Mouse (Mus musculus) ES-E14 (cell line): ENCODE measurements around the gene Pnpla5. TPM values are rescaled to one million over a fixed set of nuclear protein-coding genes. Genes with fewer than 3 reads are reported as not detected.

Experiments used
- DNase-seq: peaks from one replicate; pipeline ENCODE4 v3.0.0-alpha.2; 2013; ENCODE audit warnings: low read depth, low spot score
- H3K27ac ChIP-seq: 2 replicates; pipeline ENCODE4 v1.5.1; 2012; ENCODE audit warnings: low read depth, mild to moderate bottlenecking, low read length, moderate library complexity, mixed read lengths; ENCODE audit not compliant: poor library complexity, insufficient read depth, severe bottlenecking
- H3K36me3 ChIP-seq: 2 replicates; pipeline ENCODE4 v1.6.1; 2012; ENCODE audit warnings: mild to moderate bottlenecking, low read length, moderate library complexity, mixed read lengths; ENCODE audit not compliant: control insufficient read depth, poor library complexity, insufficient read depth, severe bottlenecking
- H3K4me1 ChIP-seq, 2 experiments: fragments of 150-350 bp in 1 of 2; sonication (generic) in 1 of 2; 2 replicates each; pipeline ENCODE4 v1.6.1; 2012; ENCODE audit warnings: low read length in 2 of 2, mild to moderate bottlenecking in 1 of 2, mixed read lengths in 1 of 2; ENCODE audit not compliant: control insufficient read depth in 2 of 2, insufficient read depth in 2 of 2, poor library complexity in 1 of 2
- H3K4me3 ChIP-seq, 2 experiments: fragments of 150-350 bp in 1 of 2; sonication (generic) in 1 of 2; 2 replicates each; pipeline ENCODE4 v1.5.1; 2012; ENCODE audit warnings: low read length in 2 of 2, low read depth in 1 of 2, mild to moderate bottlenecking in 1 of 2, mixed read lengths in 1 of 2; ENCODE audit not compliant: insufficient read depth in 1 of 2, poor library complexity in 1 of 2, severe bottlenecking in 1 of 2
- H3K9ac ChIP-seq: 2 replicates; pipeline ENCODE4 v1.6.1; 2012; ENCODE audit warnings: low read depth, mild to moderate bottlenecking, low read length, mixed read lengths; ENCODE audit not compliant: poor library complexity, insufficient read depth, severe bottlenecking
- H3K9me3 ChIP-seq: fragments of 150-350 bp; sonication (generic); 2 replicates; pipeline ENCODE4 v1.6.1; 2012; ENCODE audit warnings: low read depth, mild to moderate bottlenecking, low read length; ENCODE audit not compliant: control insufficient read depth, insufficient read depth
- CHD2 ChIP-seq: IDR thresholded peaks from 2 replicates; pipeline ENCODE4 v1.6.1; 2014; ENCODE audit warnings: mild to moderate bottlenecking, low read depth, low read length, inconsistent platforms
- HCFC1 ChIP-seq: IDR thresholded peaks from 2 replicates; pipeline ENCODE4 v1.6.1; 2012; ENCODE audit warnings: low read length, inconsistent platforms, borderline replicate concordance; ENCODE audit not compliant: insufficient read depth
- MAFK ChIP-seq: IDR thresholded peaks from 2 replicates; pipeline ENCODE4 v1.6.1; 2014; ENCODE audit warnings: mild to moderate bottlenecking, low read depth, low read length, inconsistent platforms; ENCODE audit not compliant: insufficient read depth
- ZC3H11A ChIP-seq: IDR thresholded peaks from 2 replicates; pipeline ENCODE4 v1.6.1; 2012; ENCODE audit warnings: low read depth, mild to moderate bottlenecking, inconsistent platforms, low read length, borderline replicate concordance
- ZNF384 ChIP-seq: IDR thresholded peaks from 2 replicates; pipeline ENCODE4 v1.6.1; 2012; ENCODE audit warnings: low read depth, low read length, inconsistent platforms
- in situ Hi-C, 2 experiments: fragments of 600-800 bp; cut with MboI; formaldehyde crosslinking; loops; one replicate each; pipeline ENCODE4 v1.15.1; 2025; ENCODE audit warnings: low sequenced_read_pairs in 2 of 2, inconsistent platforms in 1 of 2; ENCODE audit not compliant: unreplicated experiment in 2 of 2
- total RNA-seq: library from RNA; depleted of rRNA; stranded (reverse); fragments of 300-350 nt; gene quantifications from 2 replicates; pipeline ENCODE4 v1.2.3, GENCODE M21; 2012

Gene Pnpla5
- total RNA-seq, 1 experiment, result 0.13 TPM

DNA sequence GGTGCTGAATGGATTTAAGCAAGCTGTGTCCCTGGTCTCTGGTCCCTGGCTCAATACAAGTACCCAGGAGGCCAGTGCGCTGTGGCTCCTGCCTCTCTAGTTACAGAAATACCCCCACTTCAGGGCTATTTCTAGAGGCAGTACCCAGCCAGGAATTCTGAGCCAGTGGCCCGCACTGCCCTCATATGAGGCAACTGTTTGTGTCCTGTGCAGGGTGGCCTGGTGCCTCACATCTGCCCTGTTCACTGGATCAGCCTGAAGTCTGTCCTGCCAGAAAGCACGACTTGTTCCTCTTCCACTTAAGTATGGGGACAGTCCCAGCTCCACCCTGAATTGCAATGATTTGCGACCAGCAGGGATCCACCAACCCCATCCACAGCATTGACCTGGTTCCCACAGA lies 10.5 kb upstream of the Pnpla5 start:
- in situ Hi-C loops, result no loop called here
- H3K4me1 ChIP-seq, result peaks cover 2 to 15% of the 10 kb centered on the region in 2 experiments; a peak in 1 of 4 replicates
- no peaks in the 10 kb centered on the region for H3K36me3 ChIP-seq
- H3K9ac ChIP-seq, result no peak overlapping the region
- no peak overlapping the region for H3K4me3 ChIP-seq
- TF ChIP-seq ZC3H11A (no peak), ZNF384 (no peak), HCFC1 (no peak), MAFK (no peak), CHD2 (no peak)
- no peak overlapping the region for H3K27ac ChIP-seq
- DNase-seq, result no peak
- H3K9me3 ChIP-seq, result no peaks in the 10 kb centered on the region

DNA sequence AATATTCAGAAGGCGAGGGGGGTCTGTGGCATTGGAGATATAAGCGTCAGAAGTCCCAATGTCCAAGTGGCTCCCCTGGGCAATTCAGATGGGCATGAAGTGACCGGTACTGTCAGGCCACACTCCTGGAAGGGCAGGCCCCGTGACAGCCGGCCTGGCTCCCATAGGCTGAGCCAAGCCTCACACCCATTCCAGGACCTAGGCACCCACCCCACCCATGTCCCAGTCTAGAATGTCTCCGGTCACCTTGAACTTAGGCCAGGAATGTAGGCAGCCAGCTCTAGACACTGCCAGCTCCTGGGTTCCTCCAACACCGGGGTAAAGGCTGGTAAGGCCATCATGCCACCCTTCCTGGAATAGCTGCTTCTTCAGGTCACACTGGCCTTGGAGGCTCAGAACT lies 9.0 kb upstream of the Pnpla5 start:
- Histone ChIP-seq H3K4me3 (no peak overlapping the region), H3K36me3 (no peaks in the 10 kb centered on the region), H3K4me1 (peaks cover 2 to 13% of the 10 kb centered on the region in 2 experiments; a peak in 1 of 4 replicates), H3K27ac (no peak overlapping the region), H3K9me3 (no peaks in the 10 kb centered on the region), H3K9ac (no peak overlapping the region)
- no peak for TF ChIP-seq CHD2
- no peak for TF ChIP-seq ZC3H11A
- no peak for TF ChIP-seq MAFK
- no peak for TF ChIP-seq HCFC1
- TF ChIP-seq ZNF384, result no peak
- DNase-seq, result no peak
- in situ Hi-C loops, result no loop called here

DNA sequence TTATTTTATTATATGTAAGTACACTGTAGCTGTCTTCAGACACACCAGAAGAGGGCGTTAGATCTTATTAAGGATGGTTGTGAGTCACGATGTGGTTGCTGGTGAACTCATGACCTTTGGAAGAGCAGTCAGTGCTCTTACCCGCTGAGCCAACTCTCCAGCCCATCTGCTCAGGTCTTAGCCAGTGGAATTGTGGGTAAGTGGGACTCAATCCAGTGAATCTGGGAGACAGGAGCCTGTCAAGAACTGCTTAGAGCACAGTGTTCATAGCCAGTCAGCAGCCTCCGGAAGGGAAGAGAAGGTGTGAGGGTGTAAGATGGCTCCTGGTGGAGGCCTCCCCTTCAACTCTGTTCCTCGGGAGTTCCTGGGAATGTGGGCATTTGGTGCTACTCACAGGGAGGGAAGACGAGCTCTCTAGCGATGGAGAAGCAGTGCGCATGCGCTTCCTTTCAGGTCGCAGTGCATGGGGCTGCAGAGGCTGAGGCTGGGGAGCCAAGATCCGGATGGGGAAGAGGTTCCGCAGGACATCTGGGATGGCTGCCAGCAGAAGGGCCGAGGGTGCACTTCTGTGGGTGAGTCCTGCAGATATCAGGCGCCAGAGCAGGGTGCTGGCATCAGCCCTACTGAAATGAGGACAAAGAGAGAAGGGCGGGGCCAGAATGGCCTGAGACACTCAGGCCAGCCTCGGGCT lies 8.3 kb upstream of the Pnpla5 start:
- Histone ChIP-seq H3K9ac (no peak overlapping the region), H3K9me3 (no peaks in the 10 kb centered on the region), H3K4me3 (peak overlapping the region in 1 of 2 experiments; percentile 48; a peak in 2 of 4 replicates), H3K4me1 (peaks cover 2 to 11% of the 10 kb centered on the region in 2 experiments; a peak in 1 of 4 replicates), H3K36me3 (no peaks in the 10 kb centered on the region), H3K27ac (no peak overlapping the region)
- peak; percentile 49 for DNase-seq
- TF ChIP-seq MAFK (no peak), CHD2 (no peak), ZNF384 (no peak), ZC3H11A (no peak), HCFC1 (no peak)
- in situ Hi-C loops, result no loop called here

DNA sequence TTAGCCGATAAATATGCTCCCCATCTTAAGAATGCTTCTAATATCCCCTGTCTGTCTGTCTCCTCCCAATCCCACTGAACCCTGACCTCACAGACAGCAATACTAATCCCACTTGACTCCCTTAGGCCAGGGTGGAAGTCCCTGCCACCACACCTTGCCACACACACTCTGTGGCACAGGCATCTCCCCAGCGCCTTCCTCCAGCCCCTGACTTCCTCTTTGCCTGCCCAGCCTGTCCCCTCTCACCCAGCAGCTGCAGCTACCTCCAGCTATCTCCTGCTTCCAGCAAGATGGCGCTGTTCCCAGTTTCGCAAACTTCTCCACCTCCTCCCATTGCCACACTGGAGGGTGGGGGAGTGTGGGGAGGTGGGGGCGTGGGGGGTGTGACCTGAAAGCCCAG lies 3.9 kb upstream of the Pnpla5 start:
- no peaks in the 10 kb centered on the region for H3K36me3 ChIP-seq
- DNase-seq, result no peak
- H3K9me3 ChIP-seq, result no peaks in the 10 kb centered on the region
- H3K4me3 ChIP-seq, result no peak overlapping the region
- TF ChIP-seq HCFC1 (no peak), ZC3H11A (no peak), MAFK (no peak), CHD2 (no peak), ZNF384 (no peak)
- peaks cover 2 to 15% of the 10 kb centered on the region in 2 experiments; a peak in 1 of 4 replicates for H3K4me1 ChIP-seq
- no peak overlapping the region for H3K27ac ChIP-seq
- no peak overlapping the region for H3K9ac ChIP-seq
- in situ Hi-C loops, result no loop called here
